Mouse (Mus musculus): ENCODE measurements around the gene Cib1.

Gene Cib1

DNA sequence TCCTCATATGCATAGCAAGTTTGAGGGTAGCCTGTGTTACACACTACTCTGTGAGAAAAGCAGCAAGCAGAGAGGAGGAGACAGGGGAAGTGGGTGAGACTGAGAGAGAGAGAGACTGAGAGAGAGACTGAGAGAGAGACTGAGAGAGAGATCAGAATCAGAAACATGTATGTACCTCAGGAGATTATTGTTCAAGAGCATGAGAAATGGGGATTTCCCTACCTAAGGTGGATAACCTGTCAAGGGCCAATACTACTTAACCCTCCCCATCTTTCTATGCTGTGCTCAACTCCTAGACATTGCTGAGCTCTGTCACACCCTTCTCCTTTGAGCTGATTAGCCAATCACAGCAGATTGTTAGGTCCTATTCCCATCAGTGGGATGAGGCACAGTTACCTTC, 50.5 kb downstream of the Cib1 start:
- no peak for DNase-seq

GRCm38 (mm10) chr7:80181078-80181477, 51.5 kb downstream of the Cib1 start:
- no peak for DNase-seq

- no peak for DNase-seq
These were observed 52.4 kb downstream of the Cib1 start for GRCm38 (mm10) chr7:80180202-80180601.

DNA sequence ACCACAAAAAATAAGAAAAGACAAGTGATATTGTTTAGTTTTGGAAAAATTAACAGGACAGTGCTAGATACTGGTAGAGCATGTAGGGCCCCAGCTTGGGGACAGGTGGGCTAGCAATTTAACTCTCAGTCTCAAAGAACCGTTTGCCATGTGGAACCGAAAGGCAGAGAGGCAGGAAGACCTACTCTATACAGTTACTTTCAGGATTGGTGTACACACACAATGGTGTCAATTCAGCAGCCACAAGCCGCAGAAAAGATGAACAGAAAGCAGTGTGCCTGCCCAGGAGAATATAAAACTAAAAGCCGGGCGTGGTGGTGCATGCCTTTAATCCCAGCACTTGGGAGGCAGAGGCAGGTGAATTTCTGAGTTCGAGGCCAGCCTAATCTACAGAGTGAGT, 52.8 kb downstream of the Cib1 start:
- no peak for DNase-seq

- DNase-seq = no peak
These were observed 53.3 kb downstream of the Cib1 start for GRCm38 (mm10) chr7:80179327-80179726.

- no peak for DNase-seq
These were observed 54.4 kb downstream of the Cib1 start for GRCm38 (mm10) chr7:80178037-80178729.

DNA sequence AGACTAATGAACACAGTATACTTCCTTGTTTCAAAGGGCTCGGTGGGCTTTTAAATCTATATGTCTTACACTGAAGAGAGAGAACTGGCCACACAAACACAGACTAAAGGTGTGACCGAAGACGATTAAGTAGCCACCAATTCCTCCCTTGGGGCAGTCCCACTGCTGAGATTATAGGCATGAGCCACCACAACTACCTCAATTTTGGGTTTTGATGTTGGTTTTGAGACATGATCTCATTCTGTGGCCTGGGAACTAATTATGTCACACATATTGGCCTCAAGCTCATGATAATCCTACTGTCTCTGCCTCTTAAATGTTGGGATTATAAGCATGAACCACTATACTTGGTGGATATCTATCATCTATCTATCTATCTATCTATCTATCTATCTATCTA, 55.2 kb downstream of the Cib1 start:
- no peak for DNase-seq
